Mouse (Mus musculus) kidney, embryonic 14.5 days (tissue): ENCODE measurements around the gene Enpp3. TPM values are rescaled to one million over a fixed set of nuclear protein-coding genes. Genes with fewer than 3 reads are reported as not detected.

Experiments used
- ATAC-seq: fragments of 200-750 bp; cut with Nextera tagmentation; 2 replicates; pipeline ENCODE4 v1.8.0; 2017; ENCODE audit warnings: moderate number of reproducible peaks, mild to moderate bottlenecking, moderate TSS enrichment, moderate library complexity; ENCODE audit not compliant: low FRiP score, low TSS enrichment
- H3K27ac ChIP-seq: fragments of 300-500 bp; sonication (generic); 2 replicates; pipeline ENCODE4 v1.5.1; 2014; ENCODE audit warnings: low read depth, mild to moderate bottlenecking, low read length, moderate library complexity, mixed read lengths
- H3K27me3 ChIP-seq: fragments of 300-500 bp; sonication (generic); 2 replicates; pipeline ENCODE4 v1.6.1; 2014; ENCODE audit warnings: mild to moderate bottlenecking, low read length; ENCODE audit not compliant: control insufficient read depth, insufficient read depth
- H3K36me3 ChIP-seq: fragments of 300-500 bp; sonication (generic); 2 replicates; pipeline ENCODE4 v1.6.1; 2014; ENCODE audit warnings: low read length, mixed read lengths; ENCODE audit not compliant: control insufficient read depth, insufficient read depth
- H3K4me1 ChIP-seq: fragments of 300-500 bp; sonication (generic); 2 replicates; pipeline ENCODE4 v1.6.1; 2014; ENCODE audit warnings: low read length, mixed read lengths; ENCODE audit not compliant: control insufficient read depth, insufficient read depth
- H3K4me2 ChIP-seq: fragments of 300-500 bp; sonication (generic); replicated peaks from 2 replicates; pipeline ENCODE4 v1.6.1; 2014; ENCODE audit warnings: low read depth, mild to moderate bottlenecking, low read length
- H3K4me3 ChIP-seq: fragments of 300-500 bp; sonication (generic); 2 replicates; pipeline ENCODE4 v1.5.1; 2014; ENCODE audit warnings: mild to moderate bottlenecking, low read length
- H3K9ac ChIP-seq: fragments of 300-500 bp; sonication (generic); 2 replicates; pipeline ENCODE4 v1.6.1; 2014; ENCODE audit warnings: low read depth, mild to moderate bottlenecking, low read length, moderate library complexity
- H3K9me3 ChIP-seq: fragments of 300-500 bp; sonication (generic); 2 replicates; pipeline ENCODE4 v1.6.1; 2016; ENCODE audit warnings: low read length; ENCODE audit not compliant: control insufficient read depth
- WGBS: fragments of 180-500 bp; shearing (Covaris S2); extraction: QIAGEN DNeasy Blood & Tissue Kit; methylation state at CpG from one replicate; pipeline ENCODE4 v1.1.7; 2014; 5-methylcytosine and 5-hydroxymethylcytosine counted together
- polyA plus RNA-seq: library from polyadenylated mRNA; unstranded; fragments of >200 nt; fragmentation: Nextera tagmentation; extraction: Ambion mirVana; gene quantifications from 2 replicates; pipeline ENCODE4 v1.2.1, GENCODE M21; 2014

The Enpp3 gene
- polyA plus RNA-seq, 1 experiment from 2014 or later = 4.4 TPM

DNA sequence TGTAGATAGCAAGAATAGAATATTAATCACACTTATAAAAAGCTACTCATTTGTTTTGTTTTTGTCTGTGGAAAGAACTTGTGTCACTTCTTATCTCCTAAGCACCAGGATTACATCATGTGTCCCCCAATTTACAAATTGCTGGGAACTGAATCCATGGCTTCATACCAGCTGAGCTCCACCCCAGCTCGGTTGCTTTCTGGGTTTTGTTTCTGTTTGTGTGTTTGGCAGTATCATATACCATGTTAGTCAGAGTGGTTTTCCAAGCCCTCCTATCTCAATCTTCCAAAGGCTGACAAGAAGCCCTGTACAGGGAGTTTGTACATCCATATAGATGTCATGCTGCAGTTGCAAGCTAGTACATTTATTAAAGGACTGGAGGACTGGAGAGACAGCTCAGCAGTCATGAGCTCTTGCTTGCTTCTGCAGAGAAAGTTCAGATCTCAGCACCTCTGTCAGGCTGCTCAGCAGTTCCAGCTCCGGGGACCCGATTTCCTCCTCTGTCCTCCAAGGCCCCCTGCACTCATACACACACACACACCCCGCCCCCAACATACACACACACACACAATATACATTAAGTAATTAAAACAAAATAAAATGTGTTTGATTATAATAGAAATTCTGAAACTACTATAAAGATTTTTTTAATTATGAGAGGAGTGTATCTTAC, 6.1 kb downstream of the Enpp3 start:
- WGBS = 60% methylated on average over 4 of the region's 4 CpGs
- no peak for ATAC-seq
- H3K4me1 ChIP-seq = peaks cover 8% of the 10 kb centered on the region; the same call in 1 of the 2 replicates
- no peak overlapping the region for H3K27ac ChIP-seq
- H3K36me3 ChIP-seq = no peaks in the 10 kb centered on the region
- H3K9me3 ChIP-seq = no peaks in the 10 kb centered on the region
- 0 out of 2 replicates have a peak overlapping the region, but pooled peaks have one; percentile 24 for H3K4me2 ChIP-seq
- no peaks in the 10 kb centered on the region for H3K27me3 ChIP-seq
- no peak overlapping the region for H3K4me3 ChIP-seq
- H3K9ac ChIP-seq = no peak overlapping the region

GRCm38 (mm10) chr10:24835702-24836342, 6.8 kb downstream of the Enpp3 start:
- Histone ChIP-seq H3K4me2 (peak overlapping the region; percentile 24), H3K27ac (no peak overlapping the region), H3K27me3 (no peaks in the 10 kb centered on the region), H3K4me1 (peaks cover 8% of the 10 kb centered on the region; the same call in 1 of the 2 replicates), H3K9me3 (no peaks in the 10 kb centered on the region), H3K36me3 (no peaks in the 10 kb centered on the region), H3K9ac (no peak overlapping the region), H3K4me3 (peak overlapping the region; percentile 0; the same call in 1 of the 2 replicates)
- no peak for ATAC-seq
- WGBS = 30% methylated on average over 12 of the region's 12 CpGs

DNA sequence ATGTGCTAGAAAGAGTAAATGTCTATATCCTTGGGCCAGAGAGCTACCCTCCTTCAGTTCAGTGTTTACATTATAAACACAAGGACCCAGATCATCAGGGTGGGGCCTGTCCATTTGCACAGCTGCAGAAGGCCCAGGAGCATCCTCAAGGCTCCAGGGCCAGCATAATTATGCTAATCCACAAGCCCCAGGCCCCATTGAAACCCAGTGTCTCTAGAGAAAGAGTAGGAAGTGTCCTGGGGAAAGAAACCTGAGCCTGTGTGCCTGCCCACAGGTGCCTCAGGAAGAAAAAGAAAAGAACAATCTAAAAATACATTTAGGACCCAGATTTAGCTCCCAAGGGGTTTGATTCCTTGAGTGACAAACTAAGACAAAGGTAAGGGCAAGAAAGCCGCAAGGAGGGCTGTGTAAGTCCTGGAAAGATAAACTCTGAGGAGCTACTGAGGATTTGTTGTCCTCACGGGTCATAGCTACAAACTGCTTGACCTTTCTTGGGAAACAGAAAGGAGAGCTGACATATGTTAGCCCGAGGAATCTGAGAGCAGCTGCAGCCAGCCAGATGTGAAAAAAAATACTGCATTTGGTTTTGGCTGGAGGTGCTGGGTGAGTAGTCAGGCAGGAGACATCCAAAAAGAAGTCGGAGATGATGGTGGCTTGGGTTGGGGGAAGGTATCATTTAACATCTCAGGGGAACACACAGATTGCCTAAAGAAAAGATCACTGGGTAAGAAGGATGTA, 7.8 kb downstream of the Enpp3 start:
- Histone ChIP-seq H3K4me2 (peak overlapping the region; percentile 24), H3K9me3 (no peaks in the 10 kb centered on the region), H3K27ac (no peak overlapping the region; the same call in 1 of the 2 replicates), H3K4me1 (peaks cover 8% of the 10 kb centered on the region; the same call in 1 of the 2 replicates), H3K4me3 (peak overlapping the region; percentile 0; the same call in 1 of the 2 replicates), H3K9ac (no peak overlapping the region), H3K36me3 (no peaks in the 10 kb centered on the region), H3K27me3 (no peaks in the 10 kb centered on the region)
- 3% methylated on average over 4 of the region's 4 CpGs for WGBS
- peak; percentile 43; the same call in 1 of the 2 replicates for ATAC-seq

DNA sequence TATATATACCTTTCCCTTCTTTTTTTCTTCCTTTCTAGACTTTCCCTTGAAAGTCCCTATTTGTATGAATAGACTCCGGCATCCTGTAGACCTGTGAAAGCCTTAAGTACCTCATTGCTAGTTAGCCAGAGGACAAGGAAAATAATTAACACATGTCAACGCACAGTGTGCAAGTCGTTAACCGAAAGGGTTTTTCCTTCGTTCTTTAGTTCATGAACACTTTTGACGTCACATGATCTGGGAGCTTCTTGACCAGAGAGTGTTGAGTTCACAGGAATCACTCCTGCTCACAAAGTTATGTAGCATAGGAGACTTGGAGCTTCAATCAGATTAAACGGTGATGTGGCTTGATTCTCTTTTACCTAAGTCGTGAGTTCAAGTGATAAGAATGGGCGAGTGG, 10.3 kb downstream of the Enpp3 start:
- 87% methylated on average over 9 of the region's 9 CpGs for WGBS
- H3K27ac ChIP-seq = no peak overlapping the region
- H3K9me3 ChIP-seq = no peaks in the 10 kb centered on the region
- peaks cover 8% of the 10 kb centered on the region; the same call in 1 of the 2 replicates for H3K4me1 ChIP-seq
- H3K36me3 ChIP-seq = no peaks in the 10 kb centered on the region
- no peak overlapping the region for H3K9ac ChIP-seq
- no peak overlapping the region for H3K4me3 ChIP-seq
- ATAC-seq = no peak
- H3K4me2 ChIP-seq = no peak overlapping the region
- H3K27me3 ChIP-seq = no peaks in the 10 kb centered on the region

DNA sequence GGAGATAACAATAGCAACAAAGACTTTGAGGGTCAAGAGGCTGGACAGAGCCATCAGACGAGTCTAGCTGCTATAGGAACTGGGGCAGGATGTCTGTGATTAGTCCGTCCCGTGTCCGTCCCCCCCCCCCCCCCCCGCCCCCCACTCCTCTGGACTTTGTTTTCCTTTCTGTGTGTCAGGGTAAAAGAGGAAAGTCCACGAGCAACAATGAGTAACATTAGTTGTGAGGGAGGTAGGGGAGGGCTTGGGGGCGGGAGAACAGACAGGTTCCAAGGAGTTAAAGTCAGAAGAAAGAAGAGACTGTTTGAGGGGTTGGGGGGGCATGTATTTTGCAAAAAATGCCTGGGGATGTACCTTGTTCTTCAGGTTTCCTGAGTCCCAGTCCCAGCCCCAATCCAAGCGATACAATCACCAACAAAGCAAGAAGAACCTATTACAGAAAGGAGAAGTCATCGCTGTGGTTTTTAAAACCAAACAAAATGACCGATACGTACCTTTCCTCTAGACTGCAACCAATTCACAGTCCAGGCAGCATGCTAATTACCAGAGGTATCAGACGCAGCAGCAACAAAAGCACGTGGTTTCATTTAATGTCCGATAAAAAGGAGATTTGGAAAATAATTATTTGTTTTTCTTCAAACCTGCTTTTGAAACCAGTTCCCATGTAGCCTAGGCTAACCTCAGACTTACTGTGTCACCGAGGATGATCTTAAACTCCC, 11.1 kb downstream of the Enpp3 start:
- Histone ChIP-seq H3K9ac (no peak overlapping the region), H3K27me3 (no peaks in the 10 kb centered on the region), H3K4me1 (peaks cover 8% of the 10 kb centered on the region; the same call in 1 of the 2 replicates), H3K9me3 (no peaks in the 10 kb centered on the region), H3K27ac (no peak overlapping the region), H3K4me3 (no peak overlapping the region), H3K4me2 (no peak overlapping the region), H3K36me3 (no peaks in the 10 kb centered on the region)
- ATAC-seq = no peak
- WGBS = 65% methylated on average over 15 of the region's 15 CpGs

DNA sequence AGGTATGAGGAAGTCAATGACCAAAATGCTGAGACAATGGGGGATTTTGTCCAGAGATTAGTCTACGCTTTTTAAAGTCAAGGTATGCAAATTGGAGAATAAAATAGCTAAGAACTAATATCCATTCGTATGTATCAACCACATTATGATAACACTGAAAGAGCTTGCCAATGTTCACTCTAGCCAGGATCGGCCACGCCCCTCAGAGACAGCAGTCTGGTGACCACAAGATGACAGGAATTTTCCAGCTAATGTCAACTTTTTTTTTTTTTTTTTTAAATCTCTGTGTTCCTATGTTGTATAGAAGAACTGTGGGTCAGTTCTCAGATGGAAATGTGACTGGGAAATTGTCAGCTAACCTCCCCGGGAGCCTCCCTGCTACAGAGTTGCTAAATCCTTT, 12.2 kb downstream of the Enpp3 start:
- Histone ChIP-seq H3K27me3 (no peaks in the 10 kb centered on the region), H3K27ac (no peak overlapping the region), H3K9me3 (no peaks in the 10 kb centered on the region), H3K9ac (no peak overlapping the region), H3K4me2 (no peak overlapping the region), H3K4me3 (no peak overlapping the region), H3K4me1 (peaks cover 8% of the 10 kb centered on the region; the same call in 1 of the 2 replicates), H3K36me3 (no peaks in the 10 kb centered on the region)
- 85% methylated on average over 5 of the region's 5 CpGs for WGBS
- ATAC-seq = no peak

- Histone ChIP-seq H3K4me1 (no peaks in the 10 kb centered on the region), H3K27me3 (no peaks in the 10 kb centered on the region), H3K36me3 (no peaks in the 10 kb centered on the region), H3K9ac (no peak overlapping the region), H3K27ac (no peak overlapping the region), H3K9me3 (no peaks in the 10 kb centered on the region), H3K4me3 (no peak overlapping the region), H3K4me2 (no peak overlapping the region)
- no peak for ATAC-seq
- WGBS = 91% methylated on average over 4 of the region's 4 CpGs
Observed at GRCm38 (mm10) chr10:24828136-24828535, 14.5 kb downstream of the Enpp3 start.

GRCm38 (mm10) chr10:24826130-24826529, 16.5 kb downstream of the Enpp3 start:
- no peak overlapping the region for H3K4me3 ChIP-seq
- no peak overlapping the region for H3K27ac ChIP-seq
- H3K9ac ChIP-seq = no peak overlapping the region
- WGBS = 48% methylated on average over 6 of the region's 6 CpGs
- H3K4me2 ChIP-seq = no peak overlapping the region
- no peaks in the 10 kb centered on the region for H3K27me3 ChIP-seq
- H3K4me1 ChIP-seq = no peaks in the 10 kb centered on the region
- ATAC-seq = no peak
- no peaks in the 10 kb centered on the region for H3K9me3 ChIP-seq
- H3K36me3 ChIP-seq = no peaks in the 10 kb centered on the region
